Mouse (Mus musculus) olfactory bulb, adult 2 months (tissue): ENCODE measurements around the gene Tbc1d2b. TPM values are rescaled to one million over a fixed set of nuclear protein-coding genes. Genes with fewer than 3 reads are reported as not detected.

Source experiments
- H3K27ac ChIP-seq: fragments of 200-500 bp; 2 replicates; pipeline ENCODE4 v1.5.1; 2012; ENCODE audit warnings: low read depth, low read length; ENCODE audit not compliant: insufficient read depth
- H3K4me1 ChIP-seq: fragments of 200-500 bp; 2 replicates; pipeline ENCODE4 v1.6.1; 2012; ENCODE audit warnings: low read length; ENCODE audit not compliant: control insufficient read depth, insufficient read depth
- H3K4me3 ChIP-seq: fragments of 200-500 bp; 2 replicates; pipeline ENCODE4 v1.5.1; 2012; ENCODE audit warnings: mild to moderate bottlenecking, low read depth, low read length, moderate library complexity; ENCODE audit not compliant: insufficient read depth
- CTCF ChIP-seq: fragments of 200-500 bp; IDR thresholded peaks from 2 replicates; pipeline ENCODE4 v1.5.1; 2012; ENCODE audit warnings: low read depth, mild to moderate bottlenecking, low read length, moderate library complexity; ENCODE audit not compliant: insufficient read depth
- POLR2A ChIP-seq: fragments of 200-500 bp; IDR thresholded peaks from 2 replicates; pipeline ENCODE4 v1.6.1; 2012; ENCODE audit warnings: mild to moderate bottlenecking, low read depth, low read length, moderate library complexity; ENCODE audit not compliant: insufficient read depth
- whole genome bisulfite sequencing: fragments of 180-500 bp; shearing (Covaris S2); methylation state at CpG from one replicate; pipeline ENCODE4 v1.1.7; 2018; 5-methylcytosine and 5-hydroxymethylcytosine counted together
- polyA plus RNA-seq: library from polyadenylated mRNA; stranded (reverse); fragments of >200 nt; gene quantifications from 2 replicates; pipeline ENCODE4 v1.2.4, GENCODE M21; 2012; ENCODE audit warnings: low replicate concordance; ENCODE audit not compliant: missing spikeins, insufficient read depth, insufficient read length

The Tbc1d2b gene
- polyA plus RNA-seq, 1 experiment, result not detected

DNA sequence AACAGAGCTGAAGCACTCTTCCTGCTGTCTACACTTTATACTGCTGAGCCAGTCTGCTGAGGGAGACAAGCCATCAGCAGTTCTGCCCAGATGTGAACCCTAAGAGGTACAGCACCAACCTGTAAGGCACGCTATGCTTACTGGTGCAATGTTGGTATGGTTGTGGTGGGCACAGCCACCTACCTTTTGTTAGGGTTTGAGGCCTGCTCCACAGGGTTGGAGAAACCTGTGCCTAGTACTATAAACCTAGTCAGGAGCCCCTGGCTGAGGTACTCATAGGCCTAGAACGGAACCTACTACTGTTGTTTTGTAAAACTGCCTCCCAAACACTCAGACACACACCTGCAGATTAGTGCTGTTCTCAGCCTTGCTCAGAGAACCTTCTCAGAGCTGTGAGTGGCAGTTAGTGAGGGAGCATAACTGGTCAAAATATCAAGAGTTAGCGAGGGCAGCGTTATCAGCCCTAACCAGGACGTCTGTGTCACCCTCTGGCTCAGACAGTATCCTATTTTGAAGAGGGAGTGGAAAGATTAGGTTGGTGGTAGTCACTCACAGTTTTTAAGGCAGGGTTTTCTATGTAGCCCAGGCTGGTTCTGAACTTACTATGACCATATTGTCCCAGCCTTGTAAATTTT lies 20.3 kb downstream of the Tbc1d2b start:
- H3K4me3 ChIP-seq, result no peak overlapping the region
- 98% methylated on average over 5 of the region's 5 CpGs for WGBS
- H3K4me1 ChIP-seq, result peaks cover 6% of the 10 kb centered on the region; the same call in 1 of the 2 replicates
- H3K27ac ChIP-seq, result no peak overlapping the region
- TF ChIP-seq POLR2A (no peak), CTCF (no peak)

- no peak overlapping the region for H3K4me3 ChIP-seq
- H3K27ac ChIP-seq, result no peak overlapping the region
- peaks cover 9% of the 10 kb centered on the region; the same call in 1 of the 2 replicates for H3K4me1 ChIP-seq
- 94% methylated on average over 2 of the region's 2 CpGs for WGBS
- TF ChIP-seq POLR2A, result no peak
- TF ChIP-seq CTCF, result no peak
These were observed 21.6 kb downstream of the Tbc1d2b start for GRCm38 (mm10) chr9:90249036-90249435.

GRCm38 (mm10) chr9:90248326-90248725 lies 22.3 kb downstream of the Tbc1d2b start:
- WGBS, result 77% methylated on average over 7 of the region's 7 CpGs
- no peak for TF ChIP-seq POLR2A
- TF ChIP-seq CTCF, result no peak
- no peak overlapping the region for H3K4me3 ChIP-seq
- H3K27ac ChIP-seq, result no peak overlapping the region
- peaks cover 9% of the 10 kb centered on the region; the same call in 1 of the 2 replicates for H3K4me1 ChIP-seq

DNA sequence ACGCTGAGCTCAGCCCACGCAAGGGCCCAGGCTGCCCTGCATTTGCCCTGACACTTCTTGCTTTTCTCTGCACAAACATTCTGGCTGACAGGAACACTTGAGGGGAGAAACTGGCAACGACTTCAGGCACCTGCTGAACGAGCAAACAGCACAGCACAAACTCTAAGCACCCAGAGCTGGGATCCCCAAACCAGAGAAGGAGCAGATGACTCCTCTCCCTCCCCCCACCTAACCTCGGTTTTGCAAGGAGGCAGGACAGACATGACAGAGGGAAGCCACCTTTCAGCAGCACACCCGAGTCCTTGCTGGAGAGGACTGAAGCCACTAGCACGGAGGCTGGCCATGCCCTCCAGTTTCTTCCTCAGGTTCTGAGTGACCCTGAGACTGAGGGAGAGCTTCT lies 23.3 kb downstream of the Tbc1d2b start:
- TF ChIP-seq POLR2A (no peak), CTCF (no peak)
- H3K27ac ChIP-seq, result no peak overlapping the region
- H3K4me1 ChIP-seq, result peaks cover 9% of the 10 kb centered on the region; the same call in 1 of the 2 replicates
- 67% methylated on average over 7 of the region's 7 CpGs for WGBS
- no peak overlapping the region for H3K4me3 ChIP-seq

DNA sequence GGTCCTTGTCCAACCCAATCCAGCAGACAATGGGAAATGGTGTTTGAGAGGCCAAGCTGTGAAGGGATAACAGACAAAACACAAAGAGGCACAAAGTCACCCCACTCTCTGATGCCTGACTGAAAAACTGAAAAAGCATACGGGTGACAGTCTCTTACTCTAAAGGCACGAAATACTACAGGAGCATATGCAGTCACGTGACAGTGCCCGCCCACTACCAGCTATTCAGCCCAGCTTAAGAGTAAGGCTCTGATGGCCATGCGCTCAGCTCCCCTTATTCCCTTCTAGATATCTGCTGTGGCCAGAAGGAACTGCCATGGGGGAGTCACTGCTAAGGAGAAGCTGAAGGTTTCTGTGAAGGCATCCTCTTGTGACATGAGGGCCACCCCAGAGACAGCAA lies 24.8 kb downstream of the Tbc1d2b start:
- Histone ChIP-seq H3K4me1 (peaks cover 9% of the 10 kb centered on the region; the same call in 1 of the 2 replicates), H3K27ac (no peak overlapping the region), H3K4me3 (no peak overlapping the region)
- WGBS, result 90% methylated on average over 5 of the region's 5 CpGs
- TF ChIP-seq POLR2A (no peak), CTCF (no peak)

DNA sequence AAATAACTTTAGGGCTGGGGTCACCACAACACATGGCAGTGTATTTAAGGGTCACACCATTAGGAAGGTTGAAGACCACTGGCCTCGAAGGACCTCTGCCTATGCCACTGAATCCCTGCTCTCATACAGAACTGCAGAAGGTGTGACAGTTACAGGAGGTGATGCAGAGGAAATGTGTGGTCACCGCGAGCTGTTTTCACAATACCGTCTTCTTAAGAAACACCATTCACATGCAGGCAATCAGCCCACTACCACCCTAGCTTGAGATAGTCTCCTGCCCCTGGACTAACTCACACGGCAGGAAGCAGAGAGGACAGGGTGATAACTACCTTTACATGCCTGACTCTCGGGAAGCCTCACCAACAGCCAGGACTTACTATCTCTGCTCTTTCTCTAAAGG lies 25.4 kb downstream of the Tbc1d2b start:
- Histone ChIP-seq H3K27ac (no peak overlapping the region), H3K4me3 (no peak overlapping the region), H3K4me1 (peaks cover 9% of the 10 kb centered on the region; the same call in 1 of the 2 replicates)
- TF ChIP-seq CTCF, result no peak
- no peak for TF ChIP-seq POLR2A
- WGBS, result 94% methylated on average over 6 of the region's 6 CpGs

- Histone ChIP-seq H3K27ac (no peak overlapping the region), H3K4me3 (no peak overlapping the region), H3K4me1 (peaks cover 9% of the 10 kb centered on the region; the same call in 1 of the 2 replicates)
- TF ChIP-seq CTCF (no peak), POLR2A (no peak)
- WGBS, result 82% methylated on average over 15 of the region's 15 CpGs
These were observed 26.1 kb downstream of the Tbc1d2b start for GRCm38 (mm10) chr9:90244301-90245151.

DNA sequence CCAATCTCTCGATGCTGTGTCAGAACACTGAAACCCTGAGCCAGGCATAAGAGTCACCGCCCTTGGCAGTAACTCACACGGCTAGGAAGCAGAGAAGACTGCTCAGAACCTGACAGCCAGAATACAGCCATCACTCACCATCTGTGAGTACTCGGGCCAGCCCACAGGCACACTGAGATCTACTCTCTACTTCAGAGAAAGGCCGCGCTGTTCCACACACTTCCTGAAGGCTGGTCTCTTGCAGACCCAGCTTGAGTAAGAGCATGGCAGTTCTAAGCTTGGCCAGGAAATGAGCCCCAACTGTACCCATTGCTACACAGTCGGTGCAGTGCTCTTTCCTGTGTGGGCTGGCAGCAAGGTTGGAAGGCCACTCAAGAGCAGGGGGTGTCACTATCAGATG lies 27.7 kb downstream of the Tbc1d2b start:
- no peak overlapping the region for H3K27ac ChIP-seq
- 86% methylated on average over 7 of the region's 7 CpGs for WGBS
- H3K4me1 ChIP-seq, result peaks cover 7% of the 10 kb centered on the region; the same call in 1 of the 2 replicates
- no peak overlapping the region for H3K4me3 ChIP-seq
- no peak for TF ChIP-seq POLR2A
- no peak for TF ChIP-seq CTCF

DNA sequence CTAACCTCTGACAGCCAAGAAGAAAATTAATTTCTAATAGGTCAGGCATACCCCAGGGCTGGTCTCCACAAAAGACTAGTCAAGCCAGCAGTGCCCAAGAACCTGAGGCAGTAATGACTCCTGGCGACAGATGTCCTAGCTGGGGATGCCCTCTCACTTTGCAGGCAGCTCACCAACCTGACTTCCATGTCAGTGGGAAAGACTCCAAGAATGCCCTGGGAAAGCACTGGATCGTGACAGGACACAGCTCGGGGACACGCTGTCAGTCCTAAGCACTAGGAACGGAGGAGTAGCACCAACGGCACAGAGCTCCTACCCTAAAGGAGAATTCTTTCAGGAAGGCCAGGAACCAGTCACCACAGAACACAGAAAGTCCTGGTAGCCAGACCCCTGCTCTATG lies 28.3 kb downstream of the Tbc1d2b start:
- Histone ChIP-seq H3K4me3 (no peak overlapping the region), H3K27ac (no peak overlapping the region), H3K4me1 (peaks cover 5% of the 10 kb centered on the region; the same call in 1 of the 2 replicates)
- TF ChIP-seq CTCF (no peak), POLR2A (no peak)
- WGBS, result 82% methylated on average over 6 of the region's 6 CpGs
